Mouse (Mus musculus) urinary bladder, adult 18-20 months (tissue): ENCODE results near the gene Gm21244.
"Not testable (repeated sequence)": the region's sequence is repeated elsewhere in the genome, so short reads cannot be mapped to it uniquely, and the experiment has no call there.

Experiments
- DNase-seq, 2 experiments: peaks; one replicate each; pipeline ENCODE4 v3.0.0; 2022; ENCODE audit warnings: low spot score in 2 of 2, mixed read lengths in 2 of 2

Gm21244 gene

GRCm38 (mm10) chrY:7169193-7169592, at the start of gene Gm21244:
Gene Gm21244 (minus strand): TSS chrY:7169293.
- DNase-seq, result not testable (repeated sequence)
